Mouse (Mus musculus): ENCODE results near the gene Bicra. TPM values are rescaled to one million over a fixed set of nuclear protein-coding genes. Genes with fewer than 3 reads are reported as not detected.

Gene Bicra
- 4.7 and 4.8 TPM in 2 replicates for polyA plus RNA-seq (2015; fragmentation: Nextera tagmentation; extraction: Ambion mirVana)

GRCm38 (mm10) chr7:16047338-16048146 is at the start of gene Bicra:
Gene Bicra (minus strand): TSS chr7:16047921.
- peaks cover 44% of the 10 kb centered on the region for H3K4me1 ChIP-seq (ENCODE audit: control insufficient read depth, insufficient read depth, low read length)
- whole genome bisulfite sequencing, result under 1% methylated on average over 64 of the region's 69 CpGs
- peak within 1 kb of the TSS; percentile 83 for H3K4me2 ChIP-seq (ENCODE audit: low read depth, low read length)
- peak within 1 kb of the TSS; percentile 87 for H3K9ac ChIP-seq (ENCODE audit: low read length)
- no peaks in the 10 kb centered on the region for H3K27me3 ChIP-seq (ENCODE audit: control insufficient read depth, insufficient read depth, low read length)
- H3K4me3 ChIP-seq (ENCODE audit: low read length), result peak within 1 kb of the TSS; percentile 67
- peak; percentile 60 for ATAC-seq (replicated peaks; ENCODE audit: extremely low read depth, insufficient read depth, low FRiP score)
- no peaks in the 10 kb centered on the region for H3K9me3 ChIP-seq (replicated peaks; ENCODE audit: control insufficient read depth, low read length)
- no peaks in the 10 kb centered on the region for H3K36me3 ChIP-seq (ENCODE audit: control insufficient read depth, insufficient read depth)
- peak within 1 kb of the TSS; percentile 87 for H3K27ac ChIP-seq (ENCODE audit: low read length)

- ATAC-seq (replicated peaks; ENCODE audit: extremely low read depth, insufficient read depth, low FRiP score), result no peak
- Histone ChIP-seq H3K4me3 (ENCODE audit: low read length) (no peak overlapping the region), H3K36me3 (ENCODE audit: control insufficient read depth, insufficient read depth) (no peaks in the 10 kb centered on the region), H3K27me3 (ENCODE audit: control insufficient read depth, insufficient read depth, low read length) (peaks cover 2% of the 10 kb centered on the region; the same call in 1 of the 2 replicates), H3K9ac (ENCODE audit: low read length) (no peak overlapping the region), H3K9me3 (replicated peaks; ENCODE audit: control insufficient read depth, low read length) (no peaks in the 10 kb centered on the region), H3K4me2 (ENCODE audit: low read depth, low read length) (no peak overlapping the region), H3K4me1 (ENCODE audit: control insufficient read depth, insufficient read depth, low read length) (peaks cover 8% of the 10 kb centered on the region), H3K27ac (ENCODE audit: low read length) (no peak overlapping the region)
- WGBS, result 60% methylated on average over 3 of the region's 3 CpGs
These were observed 46.9 kb upstream of the Bicra start for GRCm38 (mm10) chr7:16094592-16094991.

- Histone ChIP-seq H3K36me3 (ENCODE audit: control insufficient read depth, insufficient read depth) (no peaks in the 10 kb centered on the region), H3K4me1 (ENCODE audit: control insufficient read depth, insufficient read depth, low read length) (no peaks in the 10 kb centered on the region), H3K9me3 (replicated peaks; ENCODE audit: control insufficient read depth, low read length) (no peaks in the 10 kb centered on the region), H3K4me3 (ENCODE audit: low read length) (no peak overlapping the region), H3K9ac (ENCODE audit: low read length) (no peak overlapping the region), H3K4me2 (ENCODE audit: low read depth, low read length) (no peak overlapping the region), H3K27me3 (ENCODE audit: control insufficient read depth, insufficient read depth, low read length) (peaks cover 5% of the 10 kb centered on the region), H3K27ac (ENCODE audit: low read length) (no peak overlapping the region)
- 68% methylated on average over 2 of the region's 2 CpGs for WGBS
- ATAC-seq (replicated peaks; ENCODE audit: extremely low read depth, insufficient read depth, low FRiP score), result no peak
These were observed 39.9 kb upstream of the Bicra start for GRCm38 (mm10) chr7:16087587-16087986.

GRCm38 (mm10) chr7:16083361-16083760 is 35.6 kb upstream of the Bicra start:
- Histone ChIP-seq H3K9ac (ENCODE audit: low read length) (no peak overlapping the region), H3K27ac (ENCODE audit: low read length) (no peak overlapping the region), H3K36me3 (ENCODE audit: control insufficient read depth, insufficient read depth) (no peaks in the 10 kb centered on the region), H3K4me3 (ENCODE audit: low read length) (no peak overlapping the region), H3K4me1 (ENCODE audit: control insufficient read depth, insufficient read depth, low read length) (no peaks in the 10 kb centered on the region), H3K4me2 (ENCODE audit: low read depth, low read length) (no peak overlapping the region), H3K9me3 (replicated peaks; ENCODE audit: control insufficient read depth, low read length) (no peaks in the 10 kb centered on the region), H3K27me3 (ENCODE audit: control insufficient read depth, insufficient read depth, low read length) (peaks cover 3% of the 10 kb centered on the region; the same call in 1 of the 2 replicates)
- WGBS, result 39% methylated on average over 4 of the region's 4 CpGs
- ATAC-seq (replicated peaks; ENCODE audit: extremely low read depth, insufficient read depth, low FRiP score), result no peak

GRCm38 (mm10) chr7:16080581-16080980 is 32.9 kb upstream of the Bicra start:
- no peak overlapping the region for H3K9ac ChIP-seq (ENCODE audit: low read length)
- no peak overlapping the region for H3K4me3 ChIP-seq (ENCODE audit: low read length)
- H3K9me3 ChIP-seq (replicated peaks; ENCODE audit: control insufficient read depth, low read length), result no peaks in the 10 kb centered on the region
- no peak for ATAC-seq (replicated peaks; ENCODE audit: extremely low read depth, insufficient read depth, low FRiP score)
- H3K4me2 ChIP-seq (ENCODE audit: low read depth, low read length), result no peak overlapping the region
- no peaks in the 10 kb centered on the region for H3K4me1 ChIP-seq (ENCODE audit: control insufficient read depth, insufficient read depth, low read length)
- no peaks in the 10 kb centered on the region for H3K36me3 ChIP-seq (ENCODE audit: control insufficient read depth, insufficient read depth)
- H3K27me3 ChIP-seq (ENCODE audit: control insufficient read depth, insufficient read depth, low read length), result peaks cover 5% of the 10 kb centered on the region; the same call in 1 of the 2 replicates
- H3K27ac ChIP-seq (ENCODE audit: low read length), result no peak overlapping the region
- 58% methylated on average over 4 of the region's 4 CpGs for WGBS

- H3K9ac ChIP-seq (ENCODE audit: low read length), result no peak overlapping the region
- no peak for ATAC-seq (replicated peaks; ENCODE audit: extremely low read depth, insufficient read depth, low FRiP score)
- no peak overlapping the region for H3K27ac ChIP-seq (ENCODE audit: low read length)
- H3K4me1 ChIP-seq (ENCODE audit: control insufficient read depth, insufficient read depth, low read length), result no peaks in the 10 kb centered on the region
- no peaks in the 10 kb centered on the region for H3K9me3 ChIP-seq (replicated peaks; ENCODE audit: control insufficient read depth, low read length)
- no peak overlapping the region for H3K4me3 ChIP-seq (ENCODE audit: low read length)
- H3K27me3 ChIP-seq (ENCODE audit: control insufficient read depth, insufficient read depth, low read length), result peaks cover 5% of the 10 kb centered on the region; the same call in 1 of the 2 replicates
- H3K4me2 ChIP-seq (ENCODE audit: low read depth, low read length), result no peak overlapping the region
- WGBS, result 40% methylated on average over 1 of the region's 1 CpGs
- no peaks in the 10 kb centered on the region for H3K36me3 ChIP-seq (ENCODE audit: control insufficient read depth, insufficient read depth)
These were observed 32.2 kb upstream of the Bicra start for GRCm38 (mm10) chr7:16079947-16080346.

- ATAC-seq (replicated peaks; ENCODE audit: extremely low read depth, insufficient read depth, low FRiP score), result no peak
- no peak overlapping the region for H3K27ac ChIP-seq (ENCODE audit: low read length)
- no peaks in the 10 kb centered on the region for H3K36me3 ChIP-seq (ENCODE audit: control insufficient read depth, insufficient read depth)
- 0 out of 2 replicates have a peak, but pooled peaks cover 2% of the 10 kb centered on the region for H3K27me3 ChIP-seq (ENCODE audit: control insufficient read depth, insufficient read depth, low read length)
- H3K9ac ChIP-seq (ENCODE audit: low read length), result no peak overlapping the region
- WGBS, result 77% methylated on average over 6 of the region's 6 CpGs
- H3K4me3 ChIP-seq (ENCODE audit: low read length), result no peak overlapping the region
- no peaks in the 10 kb centered on the region for H3K4me1 ChIP-seq (ENCODE audit: control insufficient read depth, insufficient read depth, low read length)
- no peaks in the 10 kb centered on the region for H3K9me3 ChIP-seq (replicated peaks; ENCODE audit: control insufficient read depth, low read length)
- H3K4me2 ChIP-seq (ENCODE audit: low read depth, low read length), result no peak overlapping the region
These were observed 24.2 kb upstream of the Bicra start for GRCm38 (mm10) chr7:16071906-16072305.

- no peak for ATAC-seq (replicated peaks; ENCODE audit: extremely low read depth, insufficient read depth, low FRiP score)
- no peak overlapping the region for H3K9ac ChIP-seq (ENCODE audit: low read length)
- no peaks in the 10 kb centered on the region for H3K4me1 ChIP-seq (ENCODE audit: control insufficient read depth, insufficient read depth, low read length)
- H3K27me3 ChIP-seq (ENCODE audit: control insufficient read depth, insufficient read depth, low read length), result no peaks in the 10 kb centered on the region
- no peak overlapping the region for H3K4me3 ChIP-seq (ENCODE audit: low read length)
- no peaks in the 10 kb centered on the region for H3K36me3 ChIP-seq (ENCODE audit: control insufficient read depth, insufficient read depth)
- H3K27ac ChIP-seq (ENCODE audit: low read length), result no peak overlapping the region
- H3K4me2 ChIP-seq (ENCODE audit: low read depth, low read length), result no peak overlapping the region
- no peaks in the 10 kb centered on the region for H3K9me3 ChIP-seq (replicated peaks; ENCODE audit: control insufficient read depth, low read length)
These were observed 23.1 kb upstream of the Bicra start for GRCm38 (mm10) chr7:16070846-16071245.

GRCm38 (mm10) chr7:16063490-16063889 is 15.8 kb upstream of the Bicra start:
- H3K27me3 ChIP-seq (ENCODE audit: control insufficient read depth, insufficient read depth, low read length), result peaks cover 19% of the 10 kb centered on the region
- 32% methylated on average over 4 of the region's 4 CpGs for WGBS
- H3K9ac ChIP-seq (ENCODE audit: low read length), result no peak overlapping the region
- H3K4me2 ChIP-seq (ENCODE audit: low read depth, low read length), result no peak overlapping the region
- H3K36me3 ChIP-seq (ENCODE audit: control insufficient read depth, insufficient read depth), result no peaks in the 10 kb centered on the region
- ATAC-seq (replicated peaks; ENCODE audit: extremely low read depth, insufficient read depth, low FRiP score), result no peak
- H3K4me3 ChIP-seq (ENCODE audit: low read length), result no peak overlapping the region
- H3K27ac ChIP-seq (ENCODE audit: low read length), result no peak overlapping the region
- H3K9me3 ChIP-seq (replicated peaks; ENCODE audit: control insufficient read depth, low read length), result peaks cover 11% of the 10 kb centered on the region
- H3K4me1 ChIP-seq (ENCODE audit: control insufficient read depth, insufficient read depth, low read length), result no peaks in the 10 kb centered on the region

All from heart, embryonic 16.5 days (tissue).